Mouse (Mus musculus): ENCODE measurements around the gene Slc7a7.

Slc7a7 gene

DNA sequence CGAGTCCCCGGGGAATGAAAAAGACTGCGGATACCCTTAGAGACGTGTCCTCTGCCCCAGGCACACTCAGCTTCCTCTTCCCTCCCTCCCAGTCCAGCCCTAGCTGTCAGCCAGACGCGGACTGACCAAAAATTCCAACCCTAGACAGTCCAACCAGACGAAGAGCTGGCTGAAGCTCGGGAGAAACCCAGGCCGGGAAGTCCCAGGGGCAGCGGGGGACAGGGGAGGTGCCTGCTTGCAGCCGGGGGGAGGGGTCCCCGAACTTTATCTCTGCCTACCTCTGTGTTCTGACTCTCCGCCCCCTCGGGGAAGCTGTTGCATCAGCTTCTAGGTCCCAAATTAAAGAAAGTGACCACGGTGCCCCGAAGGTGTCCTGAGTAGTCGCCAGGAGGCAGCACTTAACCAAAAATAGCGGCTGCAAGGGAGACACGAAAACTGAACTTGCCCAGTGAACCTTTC is at the start of gene Slc7a7:
TSS of gene Slc7a7 (minus strand) at position 158 of the 459 bp plus-strand sequence.
- peak; percentile 74 for DNase-seq (ENCODE audit: low read depth)

- DNase-seq (ENCODE audit: low read depth): peak; percentile 81
Observed at GRCm38 (mm10) chr14:54464293-54465005, 46.9 kb upstream of the Slc7a7 start.

GRCm38 (mm10) chr14:54463959-54464292 is 46.3 kb upstream of the Slc7a7 start, which contains the start of gene Lrp10:
Gene Lrp10, plus strand, starts transcription at chr14:54464137.
- peak; percentile 82 for DNase-seq (ENCODE audit: low read depth)

GRCm38 (mm10) chr14:54463108-54463958 is 45.8 kb upstream of the Slc7a7 start:
- DNase-seq (ENCODE audit: low read depth): no peak

DNA sequence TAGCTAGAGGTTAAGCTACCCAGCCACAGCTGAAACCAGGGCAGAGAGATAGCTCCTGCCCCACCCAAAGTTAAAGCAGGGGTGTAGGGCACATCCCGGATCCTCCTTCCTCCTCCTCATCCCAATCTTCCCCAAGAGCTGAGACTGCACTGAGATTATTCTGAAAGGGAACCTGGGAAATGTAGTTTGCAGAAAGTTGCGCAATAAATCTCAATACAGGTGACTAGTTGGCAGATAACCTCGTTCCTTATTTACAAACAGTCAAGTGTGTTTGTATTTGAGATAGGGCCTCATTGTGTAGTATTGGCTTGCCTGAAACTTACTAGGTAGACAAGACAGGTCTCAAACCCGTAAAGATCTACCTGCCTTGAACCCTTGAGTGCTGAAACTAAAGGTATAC is 44.6 kb upstream of the Slc7a7 start:
- DNase-seq (ENCODE audit: low read depth): no peak

GRCm38 (mm10) chr14:54457907-54458569 is 40.5 kb upstream of the Slc7a7 start:
- no peak for DNase-seq (ENCODE audit: low read depth)

DNA sequence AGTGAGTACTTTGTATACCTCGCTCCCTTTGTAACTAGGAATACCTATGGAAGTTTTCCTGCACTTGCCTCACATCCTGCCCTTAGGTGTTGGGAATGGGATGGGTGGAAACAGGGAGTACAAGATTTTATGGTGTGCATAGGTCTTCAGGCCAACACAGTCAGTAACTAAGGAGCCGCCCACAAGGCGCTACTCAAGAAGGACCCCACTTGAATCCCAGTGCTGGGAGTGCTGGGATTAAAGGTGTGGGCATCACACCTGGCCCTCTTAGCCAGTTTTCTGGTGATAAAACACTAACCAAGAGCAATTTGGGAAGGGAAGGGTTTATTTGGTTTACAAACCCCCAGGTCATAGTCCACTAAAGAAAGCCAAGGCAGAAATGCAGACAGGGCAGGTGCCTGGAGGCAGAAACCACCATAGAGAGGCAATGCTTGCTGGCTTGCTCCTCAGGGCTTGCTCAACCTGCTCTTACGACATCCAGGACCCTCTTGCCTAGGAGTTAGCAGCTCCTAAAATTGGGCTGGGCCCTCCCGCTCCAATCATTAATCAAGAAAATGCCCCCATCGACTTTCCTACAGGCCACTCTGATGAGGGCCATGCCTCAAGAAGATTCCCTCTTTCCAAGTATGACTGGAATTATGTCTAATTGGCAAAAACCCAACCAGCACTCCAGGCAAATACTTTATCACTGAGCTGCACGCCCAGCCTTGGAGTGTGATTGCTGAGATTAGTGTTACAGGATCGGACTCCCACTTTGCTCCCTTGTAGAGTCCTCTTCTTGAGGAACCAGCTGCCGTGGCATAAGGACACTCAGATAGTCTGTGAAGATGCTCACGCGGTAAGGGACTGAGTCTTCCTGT is 37.3 kb upstream of the Slc7a7 start:
- DNase-seq (ENCODE audit: low read depth): no peak

GRCm38 (mm10) chr14:54453566-54453965 is 36.0 kb upstream of the Slc7a7 start:
- DNase-seq (ENCODE audit: low read depth): no peak

DNA sequence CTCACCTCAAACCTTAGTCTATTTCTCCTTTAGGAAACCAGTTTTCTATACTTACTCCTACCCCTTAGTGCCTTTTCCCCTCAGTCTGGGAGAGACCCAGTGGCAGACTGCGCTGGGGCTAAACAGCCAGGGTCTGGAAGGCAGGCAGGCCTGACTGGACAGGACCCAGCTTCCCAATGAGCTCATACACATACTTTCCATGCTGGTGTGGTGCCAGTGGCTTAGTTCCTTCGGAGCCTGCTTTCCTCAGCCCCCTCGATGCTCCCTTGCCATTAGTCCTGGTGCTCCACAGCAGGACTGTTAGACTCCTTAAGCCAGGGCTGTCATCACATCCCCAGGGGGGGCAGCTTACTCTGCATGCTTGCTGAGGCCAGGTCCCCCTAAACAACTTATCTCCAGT is 27.9 kb upstream of the Slc7a7 start:
- DNase-seq (ENCODE audit: low read depth): no peak

- no peak for DNase-seq (ENCODE audit: low read depth)
Observed at GRCm38 (mm10) chr14:54443712-54444618, 26.4 kb upstream of the Slc7a7 start.

DNA sequence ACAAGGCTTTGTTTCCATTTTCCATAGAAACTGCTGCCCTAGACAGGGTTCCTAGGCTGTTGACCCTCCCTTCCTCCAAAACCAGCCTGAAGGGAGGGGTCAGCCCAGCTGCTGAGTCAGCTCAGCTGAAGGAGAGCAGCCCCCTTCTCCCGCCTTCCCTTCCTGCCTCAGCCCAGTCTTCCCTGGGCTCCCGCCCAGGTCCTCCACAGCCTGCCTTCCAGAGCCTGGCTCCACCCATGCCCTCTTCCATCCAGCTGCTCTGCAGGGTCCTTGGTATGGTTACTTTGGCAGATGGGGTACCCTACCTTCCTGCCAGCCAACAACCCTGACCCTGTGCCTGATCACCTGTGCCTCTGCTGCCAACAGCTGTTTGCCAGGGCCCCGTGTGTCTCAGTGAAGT is 25.6 kb upstream of the Slc7a7 start:
- no peak for DNase-seq (ENCODE audit: low read depth)

DNA sequence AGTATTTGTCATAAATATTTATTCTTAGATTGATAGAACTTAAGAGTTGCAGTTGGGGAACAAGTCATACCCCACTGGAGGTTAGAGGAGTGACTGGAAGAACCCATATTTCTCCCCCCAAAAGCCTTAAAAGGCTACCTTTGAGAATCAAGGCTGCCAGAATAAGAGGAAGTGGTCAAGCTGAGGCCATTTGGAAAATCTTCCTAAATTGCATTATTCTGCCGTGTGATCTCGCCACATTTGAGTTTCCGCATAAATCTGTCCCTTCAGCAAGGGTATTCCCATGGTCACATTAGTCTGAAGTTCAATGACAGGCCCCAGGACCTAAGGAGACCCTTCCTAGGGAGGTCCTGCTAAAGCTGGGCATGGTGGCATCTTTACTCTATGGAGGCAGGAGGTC is 25.0 kb upstream of the Slc7a7 start:
- no peak for DNase-seq (ENCODE audit: low read depth)

- DNase-seq (ENCODE audit: low read depth): no peak
Observed at GRCm38 (mm10) chr14:54441365-54441764, 23.8 kb upstream of the Slc7a7 start.

DNA sequence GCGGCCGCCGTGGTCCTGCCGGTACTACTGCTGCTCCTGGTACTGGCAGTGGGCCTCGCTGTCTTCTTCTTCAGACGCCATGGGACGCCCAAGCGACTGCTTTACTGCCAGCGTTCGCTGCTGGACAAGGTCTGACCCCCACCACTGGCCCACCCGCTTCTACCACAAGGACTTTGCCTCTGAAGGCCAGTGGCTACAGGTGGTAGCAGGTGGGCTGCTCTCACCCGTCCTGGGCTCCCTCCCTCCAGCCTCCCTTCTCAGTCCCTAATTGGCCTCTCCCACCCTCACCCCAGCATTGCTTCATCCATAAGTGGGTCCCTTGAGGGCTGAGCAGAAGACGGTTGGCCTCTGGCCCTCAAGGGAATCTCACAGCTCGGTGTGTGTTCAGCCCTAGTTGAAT is 23.0 kb upstream of the Slc7a7 start:
- no peak for DNase-seq (ENCODE audit: low read depth)

- no peak for DNase-seq (ENCODE audit: low read depth)
Observed at GRCm38 (mm10) chr14:54439610-54440009, 22.0 kb upstream of the Slc7a7 start.

- DNase-seq (ENCODE audit: low read depth): no peak
Observed at GRCm38 (mm10) chr14:54439155-54439554, 21.6 kb upstream of the Slc7a7 start.

- DNase-seq (ENCODE audit: low read depth): no peak
Observed at GRCm38 (mm10) chr14:54435194-54435918, 17.8 kb upstream of the Slc7a7 start.

- DNase-seq (ENCODE audit: low read depth): no peak
Observed at GRCm38 (mm10) chr14:54433941-54434531, 16.5 kb upstream of the Slc7a7 start.
